Mouse (Mus musculus): ENCODE results near the gene Inpp4b.

Inpp4b gene

GRCm38 (mm10) chr8:81578951-81579350, 236.6 kb downstream of the Inpp4b start:
- CTCF ChIA-PET, result no interaction called here

GRCm38 (mm10) chr8:81581817-81582437, 239.6 kb downstream of the Inpp4b start:
- CTCF ChIA-PET, result no interaction called here

DNA sequence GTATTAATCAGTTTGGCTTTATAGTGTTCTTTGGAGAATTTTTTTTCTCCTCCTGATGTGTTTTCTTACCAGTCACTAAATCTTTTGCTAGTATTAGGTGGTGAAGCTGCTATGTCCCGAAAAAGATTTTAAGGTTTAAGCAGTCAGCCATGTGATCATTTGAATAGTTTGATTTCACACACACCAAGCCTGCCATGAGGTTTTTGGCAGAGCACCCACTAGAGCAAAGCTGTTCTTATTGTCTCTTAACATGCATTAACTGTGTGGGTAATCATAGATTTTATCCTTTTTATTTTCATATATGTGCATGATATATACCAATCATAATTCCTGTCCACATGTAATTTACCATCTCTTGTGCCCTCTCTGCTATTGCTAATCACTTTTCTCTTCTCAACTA, 240.6 kb downstream of the Inpp4b start:
- CTCF ChIA-PET, result no interaction called here

GRCm38 (mm10) chr8:81586783-81587182, 244.4 kb downstream of the Inpp4b start:
- CTCF ChIA-PET, result no interaction called here

DNA sequence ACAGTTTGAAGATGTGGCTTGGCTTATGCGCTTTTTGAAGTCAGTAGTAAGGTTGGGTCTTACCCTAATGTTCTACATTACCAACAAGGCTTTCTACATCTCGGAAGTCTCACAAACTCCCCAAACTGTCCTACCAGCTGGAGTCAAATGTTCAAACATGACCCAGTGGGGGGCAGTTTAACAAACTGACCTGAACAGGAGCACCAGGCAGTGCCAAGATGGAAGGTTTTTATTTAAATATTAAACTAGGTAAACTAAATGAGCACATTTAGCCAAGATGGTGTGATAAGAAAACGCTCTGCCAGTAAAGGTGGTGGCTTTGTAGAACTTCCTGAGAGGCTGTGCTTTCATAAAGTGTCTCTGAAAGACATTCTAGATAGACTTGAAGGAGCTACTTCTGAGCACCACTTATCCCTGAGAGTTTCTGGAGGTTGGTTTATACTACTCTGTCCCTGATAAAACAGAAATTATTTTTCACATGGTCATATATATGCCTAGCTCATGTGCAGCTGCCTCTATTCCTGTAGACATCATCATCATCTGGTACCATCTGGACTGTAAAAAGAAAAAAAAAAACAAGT, 251.9 kb downstream of the Inpp4b start:
- CTCF ChIA-PET, result no interaction called here

DNA sequence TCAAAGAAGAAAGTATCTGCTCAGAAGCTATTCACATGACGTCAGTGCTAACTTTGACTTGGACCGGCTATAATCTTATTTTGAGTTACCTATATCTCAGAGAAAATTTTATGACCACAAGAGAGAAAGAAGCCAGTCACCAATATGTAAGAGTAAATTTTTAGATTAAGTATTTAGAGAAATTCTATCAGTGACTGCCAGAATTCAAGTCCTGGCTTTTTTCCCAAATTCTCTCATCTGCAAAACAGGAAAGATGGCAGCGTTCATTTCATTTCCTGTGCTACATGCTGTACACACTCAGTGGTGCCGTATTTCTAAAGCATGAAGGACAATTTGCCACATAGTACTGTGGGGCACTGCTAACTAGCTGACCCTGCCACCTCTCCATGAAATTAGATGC, 256.9 kb downstream of the Inpp4b start:
- CTCF ChIA-PET, result interaction anchor here (0.7 kb wide), 1 partner anchor 895 kb away, joined by 5 read pairs; no protein-coding TSS in a partner anchor

DNA sequence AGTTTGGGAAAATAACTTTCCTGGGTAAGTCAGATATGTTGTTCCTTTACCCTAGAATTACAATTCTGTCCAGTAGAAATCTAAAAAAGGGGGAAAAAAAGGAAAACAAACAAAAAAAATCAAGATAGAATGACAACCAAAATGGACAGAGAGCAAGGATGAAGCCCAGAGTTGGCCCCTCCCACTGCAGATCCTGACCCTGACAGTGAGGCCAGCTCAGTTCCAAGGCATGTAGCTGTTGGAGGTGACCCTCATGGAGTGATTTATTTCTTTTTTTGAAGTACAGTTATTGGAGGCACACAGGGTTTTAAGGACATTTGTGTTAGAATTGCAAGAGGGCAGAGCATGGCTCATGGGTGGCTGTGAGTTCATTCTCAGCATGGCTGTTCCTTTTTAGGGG, 258.8 kb downstream of the Inpp4b start:
- CTCF ChIA-PET, result no interaction called here

GRCm38 (mm10) chr8:81608082-81608481, 265.7 kb downstream of the Inpp4b start:
- CTCF ChIA-PET, result no interaction called here

DNA sequence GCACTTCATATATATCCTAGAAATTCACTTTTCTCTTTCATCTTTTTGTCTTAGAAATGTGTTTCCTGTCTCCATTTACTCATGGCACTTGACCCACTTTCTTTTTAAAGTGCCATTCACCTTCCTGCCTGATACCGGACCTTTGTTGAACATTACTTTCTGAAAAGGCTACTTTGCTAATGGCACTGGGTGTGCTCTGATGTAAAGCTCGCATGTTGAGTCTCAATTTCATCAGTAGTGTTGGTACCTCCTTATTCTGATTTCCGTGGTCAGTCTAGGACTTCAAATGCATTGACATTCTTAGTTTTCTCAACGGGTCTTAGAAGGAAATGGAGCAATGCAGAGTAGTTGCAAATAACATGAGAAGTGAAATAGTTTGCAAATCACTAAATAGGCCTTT, 266.7 kb downstream of the Inpp4b start:
- CTCF ChIA-PET, result no interaction called here

DNA sequence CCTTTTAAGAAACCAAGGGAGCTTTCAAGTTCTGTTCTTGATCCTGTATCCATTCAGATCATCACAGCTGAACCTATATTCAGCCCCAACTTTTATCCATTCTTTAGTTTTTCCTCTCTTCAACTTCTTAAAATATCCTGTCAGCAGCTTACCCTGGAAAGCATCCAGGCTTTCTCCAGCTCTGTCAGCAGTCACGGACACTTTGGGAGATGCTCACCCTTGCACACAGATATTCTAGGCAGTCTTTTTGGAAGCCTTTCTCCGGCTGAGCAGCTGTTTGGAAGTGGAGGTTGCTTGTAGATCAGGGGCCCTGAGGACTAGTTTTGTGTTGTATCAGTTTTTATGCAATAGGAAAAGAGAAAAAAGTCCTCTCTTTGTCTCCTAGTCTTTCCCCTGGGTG, 270.3 kb downstream of the Inpp4b start:
- CTCF ChIA-PET, result no interaction called here

DNA sequence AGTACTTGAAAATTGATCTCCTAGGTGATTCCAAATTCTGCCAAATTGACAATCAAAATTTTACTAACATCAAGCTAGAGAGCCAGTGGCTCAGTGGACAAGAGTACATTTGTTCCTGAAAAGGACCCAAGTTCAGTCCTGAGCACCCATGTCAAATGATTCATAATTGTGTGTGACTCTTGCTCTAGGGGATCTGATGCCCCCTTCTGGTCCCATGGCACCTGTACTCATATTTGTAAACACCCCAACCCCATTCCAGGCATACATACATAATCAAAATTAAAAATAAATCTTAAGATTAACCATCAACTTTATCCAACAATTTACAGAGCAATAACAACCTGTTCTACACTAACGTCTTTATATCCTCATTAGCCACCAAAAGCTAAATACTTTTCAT, 271.8 kb downstream of the Inpp4b start:
- CTCF ChIA-PET, result no interaction called here

DNA sequence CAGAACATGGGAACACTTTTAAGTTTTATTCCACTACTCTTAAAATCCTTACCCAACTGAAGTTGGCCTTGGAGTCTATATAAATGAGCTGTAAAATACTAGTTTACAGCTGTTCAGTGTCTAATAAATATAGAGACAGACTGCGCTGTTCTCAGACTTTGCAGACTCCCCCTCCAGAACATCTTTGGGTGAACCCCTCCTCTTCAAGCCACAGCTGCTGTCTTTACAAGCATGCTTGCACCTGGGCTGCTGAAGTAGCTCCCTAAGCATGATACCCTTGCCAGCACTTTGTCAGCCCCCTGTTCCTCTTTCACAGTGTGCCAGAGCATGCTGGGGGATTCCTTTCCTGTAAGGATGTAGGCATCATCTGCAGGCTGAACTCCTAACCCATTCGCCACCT, 272.2 kb downstream of the Inpp4b start:
- CTCF ChIA-PET, result no interaction called here

GRCm38 (mm10) chr8:81615552-81615951, 273.2 kb downstream of the Inpp4b start:
- CTCF ChIA-PET, result no interaction called here

DNA sequence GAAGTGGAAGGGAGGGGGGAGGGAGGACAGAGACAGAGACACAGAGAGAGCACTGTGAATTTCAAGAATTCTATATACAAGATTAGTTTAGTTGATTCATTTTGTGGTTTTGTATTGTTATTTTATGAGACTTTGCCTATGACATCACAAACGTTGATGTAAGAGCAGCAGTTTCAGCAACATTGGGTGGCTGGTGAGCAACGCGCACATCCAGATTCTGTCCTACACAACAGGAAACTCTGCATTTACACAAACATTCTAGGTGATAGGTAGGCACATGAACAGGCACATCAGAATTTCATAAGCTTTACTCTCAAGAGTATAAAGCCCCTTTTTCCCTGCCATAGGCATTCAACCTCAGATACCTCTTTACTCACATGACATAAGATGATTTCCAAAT, 276.6 kb downstream of the Inpp4b start:
- CTCF ChIA-PET, result no interaction called here

DNA sequence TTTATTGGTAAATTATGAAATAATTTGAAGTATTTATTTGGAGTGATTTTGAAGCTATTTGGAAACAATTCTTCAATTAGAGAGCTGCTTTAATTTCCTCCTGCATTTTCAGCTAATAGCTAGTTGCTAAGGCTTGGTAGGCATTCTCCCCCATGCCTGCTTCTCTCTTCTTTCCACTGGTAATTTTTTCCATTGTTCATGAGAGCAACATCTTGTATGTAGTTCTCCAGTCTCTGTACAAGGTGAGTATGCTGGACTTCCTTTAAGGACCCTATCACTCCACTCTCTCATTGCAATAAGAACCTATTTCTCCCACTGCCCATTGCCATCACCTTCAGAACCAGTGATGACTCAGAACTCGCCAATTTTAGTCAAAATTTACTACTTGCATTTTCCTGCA, 292.7 kb downstream of the Inpp4b start:
- CTCF ChIA-PET, result no interaction called here

DNA sequence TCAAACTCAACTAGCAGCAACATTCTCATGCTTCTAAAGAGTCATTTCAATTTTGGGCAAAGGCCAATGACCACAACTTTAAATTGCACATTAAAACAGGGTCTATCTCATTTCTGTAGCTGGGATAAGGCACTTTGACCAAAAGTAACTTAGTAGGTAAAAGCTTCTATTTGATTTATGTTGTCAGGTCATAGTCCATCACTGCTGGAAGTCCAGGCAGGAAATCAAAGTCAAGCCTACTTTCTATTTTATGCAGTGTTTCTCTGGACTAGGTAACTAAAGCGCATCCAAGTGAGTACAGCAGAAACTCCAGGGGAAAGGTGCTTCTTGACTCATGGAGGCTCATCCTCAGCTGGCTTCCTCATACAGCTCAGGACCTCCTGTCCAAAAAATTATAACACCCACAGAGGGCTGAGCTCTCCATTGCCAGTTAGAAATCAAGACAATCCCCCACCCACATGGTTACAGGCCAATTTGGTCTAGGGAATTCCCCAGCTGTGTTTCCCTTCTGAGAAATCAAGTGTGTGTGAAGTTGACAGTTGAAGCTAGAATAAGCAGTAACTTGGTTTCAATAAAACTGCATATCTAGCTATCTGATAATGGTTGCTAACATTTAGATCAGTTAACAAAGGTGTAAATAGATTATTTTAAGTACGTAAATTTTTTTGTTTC, 293.7 kb downstream of the Inpp4b start:
- CTCF ChIA-PET, result interaction anchor here (0.7 kb wide), 1 partner anchor 12 kb away, joined by 3 read pairs; no protein-coding TSS in a partner anchor

GRCm38 (mm10) chr8:81638478-81638877, 296.1 kb downstream of the Inpp4b start:
- CTCF ChIA-PET, result no interaction called here

GRCm38 (mm10) chr8:81639820-81640219, 297.5 kb downstream of the Inpp4b start:
- CTCF ChIA-PET, result no interaction called here

DNA sequence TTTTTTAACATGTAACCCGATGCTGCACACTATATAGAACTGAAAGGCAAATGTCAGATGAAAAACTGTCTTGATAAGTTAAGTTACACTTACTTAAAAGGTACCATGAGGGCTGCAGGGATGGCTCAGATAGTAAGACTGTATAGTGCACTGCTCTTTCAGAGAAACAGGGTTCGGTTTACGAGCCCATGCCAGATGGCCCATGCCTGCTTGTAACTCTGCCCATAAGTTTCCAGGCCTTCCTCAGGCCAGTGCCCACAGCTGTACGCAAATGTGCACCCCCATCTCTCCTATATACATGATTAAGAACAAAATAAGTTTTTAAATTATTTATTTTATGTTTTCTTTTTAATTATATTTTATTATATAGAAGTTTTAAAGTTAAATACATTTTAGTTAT, 300.7 kb downstream of the Inpp4b start:
- CTCF ChIA-PET, result no interaction called here

- CTCF ChIA-PET, result interaction anchor here (0.8 to 0.9 kb wide), 2 partner anchors 10 to 230 kb away, joined by 3 to 5 read pairs; no protein-coding TSS in a partner anchor
Measured at GRCm38 (mm10) chr8:81692167-81692566, 349.8 kb downstream of the Inpp4b start.

GRCm38 (mm10) chr8:81694893-81695292, 352.5 kb downstream of the Inpp4b start:
- CTCF ChIA-PET, result no interaction called here

DNA sequence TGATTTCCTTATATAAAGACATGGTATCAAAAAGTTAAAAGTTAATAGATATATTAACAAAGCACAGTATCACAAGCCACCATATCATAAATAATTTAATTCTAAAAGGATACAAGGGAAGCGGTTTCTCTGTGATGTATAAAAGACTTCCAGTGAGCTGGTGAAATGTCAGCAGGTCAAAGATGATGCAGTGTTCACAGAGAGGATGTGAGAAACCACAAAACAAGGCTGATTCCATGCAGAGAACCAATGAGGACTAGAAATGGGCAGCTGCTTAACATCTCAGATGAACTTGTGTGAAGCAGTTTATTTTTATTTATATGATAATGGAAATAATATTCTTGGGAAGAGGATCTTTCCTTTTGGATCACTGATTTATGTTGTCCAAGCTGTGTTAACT, 359.7 kb downstream of the Inpp4b start:
- CTCF ChIA-PET, result interaction anchor here (1.1 kb wide), 1 partner anchor 10 kb away, joined by 3 read pairs; no protein-coding TSS in a partner anchor
